Mouse (Mus musculus) heart, postnatal 0 days (tissue): ENCODE results near the gene Bloc1s3. TPM values are rescaled to one million over a fixed set of nuclear protein-coding genes. Genes with fewer than 3 reads are reported as not detected.

Source experiments
- ATAC-seq: fragments of 200-750 bp; cut with Nextera tagmentation; 2 replicates; pipeline ENCODE4 v1.8.0; 2017; ENCODE audit warnings: low read depth, moderate number of reproducible peaks, moderate library complexity; ENCODE audit not compliant: insufficient read depth
- DNase-seq: peaks from one replicate; pipeline ENCODE4 v3.0.0-alpha.2; 2016; ENCODE audit warnings: low spot score
- H3K27ac ChIP-seq: fragments of 300-500 bp; sonication (generic); 2 replicates; pipeline ENCODE4 v1.5.1; 2014; ENCODE audit warnings: low read depth, mild to moderate bottlenecking
- H3K27me3 ChIP-seq: fragments of 300-500 bp; sonication (generic); 2 replicates; pipeline ENCODE4 v1.6.1; 2014; ENCODE audit warnings: low read length, mixed read lengths; ENCODE audit not compliant: control insufficient read depth, insufficient read depth
- H3K36me3 ChIP-seq: fragments of 300-500 bp; sonication (generic); replicated peaks from 2 replicates; pipeline ENCODE4 v1.6.1; 2014; ENCODE audit warnings: low read length, mixed read lengths; ENCODE audit not compliant: control insufficient read depth, insufficient read depth
- H3K4me1 ChIP-seq: fragments of 300-500 bp; sonication (generic); 2 replicates; pipeline ENCODE4 v1.6.1; 2014; ENCODE audit warnings: antibody characterized with exemption; ENCODE audit not compliant: control insufficient read depth, insufficient read depth
- H3K4me2 ChIP-seq: fragments of 300-500 bp; sonication (generic); 2 replicates; pipeline ENCODE4 v1.6.1; 2014; ENCODE audit warnings: low read depth, mild to moderate bottlenecking, low read length, moderate library complexity
- H3K4me3 ChIP-seq: fragments of 300-500 bp; sonication (generic); 2 replicates; pipeline ENCODE4 v1.5.1; 2014; ENCODE audit warnings: low read depth, low read length
- H3K9ac ChIP-seq: fragments of 300-500 bp; sonication (generic); replicated peaks from 2 replicates; pipeline ENCODE4 v1.6.1; 2014; ENCODE audit warnings: low read depth, low read length, mixed read lengths
- H3K9me3 ChIP-seq: fragments of 300-500 bp; sonication (generic); replicated peaks from 2 replicates; pipeline ENCODE4 v1.6.1; 2016; ENCODE audit warnings: low read length; ENCODE audit not compliant: control insufficient read depth
- CTCF ChIP-seq: IDR thresholded peaks from 2 replicates; pipeline ENCODE4 v1.5.1; 2016; ENCODE audit warnings: antibody characterized with exemption, control low read depth, low read depth
- EP300 ChIP-seq: IDR thresholded peaks from 2 replicates; pipeline ENCODE4 v1.6.1; 2016; ENCODE audit warnings: antibody characterized with exemption, low read depth
- WGBS: fragments of 180-500 bp; shearing (Covaris S2); extraction: QIAGEN DNeasy Blood & Tissue Kit; methylation state at CpG from one replicate; pipeline ENCODE4 v1.1.7; 2014; 5-methylcytosine and 5-hydroxymethylcytosine counted together
- polyA plus RNA-seq: library from polyadenylated mRNA; unstranded; fragments of >200 nt; fragmentation: Nextera tagmentation; extraction: Ambion mirVana; gene quantifications from 2 replicates; pipeline ENCODE4 v1.2.1, GENCODE M21; 2015
- total RNA-seq: library from RNA; depleted of rRNA; stranded (reverse); fragments of >200 nt; gene quantifications from 2 replicates; pipeline ENCODE4 v1.2.3, GENCODE M21; 2014; ENCODE audit warnings: low replicate concordance

Gene Bloc1s3
- total and polyA plus RNA-seq, 2 experiments from 2014 or later, result 1.2 to 11.9 TPM

- Histone ChIP-seq H3K27me3 (peaks cover 42% of the 10 kb centered on the region), H3K4me2 (no peak overlapping the region), H3K4me3 (no peak overlapping the region), H3K27ac (no peak overlapping the region), H3K9ac (no peak overlapping the region), H3K36me3 (no peaks in the 10 kb centered on the region), H3K4me1 (no peaks in the 10 kb centered on the region), H3K9me3 (no peaks in the 10 kb centered on the region)
- TF ChIP-seq EP300 (no peak), CTCF (no peak)
- 0 out of 2 replicates have a peak, but pooled peaks have one; percentile 8 for ATAC-seq
- DNase-seq, result no peak
- WGBS, result 46% methylated on average over 5 of the region's 5 CpGs
Measured at GRCm38 (mm10) chr7:19466602-19467145, 41.5 kb downstream of the Bloc1s3 start.

DNA sequence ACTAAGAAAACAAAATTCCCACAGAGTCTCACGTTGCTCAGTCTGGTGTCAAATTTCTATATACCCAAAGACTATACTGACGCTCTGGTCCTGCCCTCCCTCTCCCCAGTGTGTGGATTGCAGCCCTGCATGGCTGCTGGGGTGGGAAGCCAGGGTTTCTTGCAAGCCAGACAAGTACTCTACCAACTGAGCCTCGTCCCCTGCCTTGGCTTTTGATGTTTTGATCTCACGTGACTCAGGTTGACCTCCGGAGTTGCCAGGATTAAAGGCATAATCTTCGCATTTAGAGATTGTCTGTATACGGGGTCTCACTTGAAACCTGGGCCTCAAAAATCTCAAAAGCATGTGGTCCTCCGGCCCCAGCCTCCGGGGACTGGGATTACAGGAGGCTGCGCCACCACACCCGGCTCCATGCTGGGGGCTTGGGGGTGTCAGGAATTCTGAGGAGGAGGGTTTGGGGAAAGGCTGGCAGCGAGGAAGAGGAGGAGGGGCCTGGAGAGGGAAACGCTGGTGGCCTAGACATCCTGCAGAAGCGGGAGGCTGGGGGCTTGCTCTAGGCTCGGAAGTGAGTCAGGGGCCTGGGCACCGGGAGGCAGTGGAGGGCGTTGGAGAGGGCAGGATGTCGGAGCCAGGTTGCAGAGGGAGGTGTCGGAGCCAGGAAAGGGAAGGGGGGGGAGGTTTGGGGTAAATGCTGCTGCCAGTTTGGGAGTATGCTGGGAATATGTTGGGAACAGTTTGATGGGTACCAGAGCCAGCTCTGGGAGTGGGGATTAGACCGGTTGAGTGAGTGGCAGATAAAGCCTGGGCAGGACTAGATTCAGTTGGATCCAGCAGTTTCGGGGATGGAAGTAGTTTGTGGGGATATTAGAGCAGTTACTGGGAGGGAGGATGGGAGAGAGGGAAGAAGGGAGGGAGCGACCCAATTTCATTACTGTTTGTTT lies 43.5 kb downstream of the Bloc1s3 start:
- WGBS, result 20% methylated on average over 22 of the region's 22 CpGs

GRCm38 (mm10) chr7:19462884-19463381 lies 45.2 kb downstream of the Bloc1s3 start, which contains the start of gene Exoc3l2:
Gene Exoc3l2 (plus strand): TSS chr7:19463331.
- TF ChIP-seq CTCF, result no peak
- no peak for TF ChIP-seq EP300

More for the DNA sequence above, 43.5 kb downstream of the Bloc1s3 start:
- peaks cover 25% of the 10 kb centered on the region for H3K27me3 ChIP-seq
- H3K4me1 ChIP-seq, result no peaks in the 10 kb centered on the region
- DNase-seq (no peak), ATAC-seq (peak; percentile 36; the same call in 1 of the 2 replicates)
- no peak for TF ChIP-seq CTCF
- H3K9ac ChIP-seq, result no peak overlapping the region
- no peaks in the 10 kb centered on the region for H3K36me3 ChIP-seq
- no peak overlapping the region for H3K27ac ChIP-seq
- H3K4me2 ChIP-seq, result 0 out of 2 replicates have a peak overlapping the region, but pooled peaks have one; percentile 22
- H3K4me3 ChIP-seq, result no peak overlapping the region
- H3K9me3 ChIP-seq, result no peaks in the 10 kb centered on the region

GRCm38 (mm10) chr7:19462443-19462842 lies 45.7 kb downstream of the Bloc1s3 start:
- ATAC-seq (no peak), DNase-seq (no peak)
- H3K4me3 ChIP-seq, result no peak overlapping the region
- TF ChIP-seq CTCF (no peak), EP300 (no peak)
- no peak overlapping the region for H3K9ac ChIP-seq
- peaks cover 3% of the 10 kb centered on the region for H3K4me1 ChIP-seq
- no peak overlapping the region for H3K4me2 ChIP-seq
- H3K27ac ChIP-seq, result no peak overlapping the region
- H3K9me3 ChIP-seq, result no peaks in the 10 kb centered on the region
- H3K27me3 ChIP-seq, result peaks cover 16% of the 10 kb centered on the region
- no peaks in the 10 kb centered on the region for H3K36me3 ChIP-seq
- 71% methylated on average over 4 of the region's 4 CpGs for WGBS

More at GRCm38 (mm10) chr7:19462884-19463381, 45.2 kb downstream of the Bloc1s3 start, which contains the start of gene Exoc3l2:
- Histone ChIP-seq H3K9me3 (no peaks in the 10 kb centered on the region), H3K27me3 (peaks cover 18% of the 10 kb centered on the region), H3K4me3 (no peak within 1 kb of the TSS), H3K36me3 (no peaks in the 10 kb centered on the region), H3K9ac (no peak within 1 kb of the TSS), H3K27ac (no peak within 1 kb of the TSS), H3K4me2 (0 out of 2 replicates have a peak within 1 kb of the TSS, but pooled peaks have one; percentile 8), H3K4me1 (no peaks in the 10 kb centered on the region)
- ATAC-seq (no peak), DNase-seq (no peak)
- 31% methylated on average over 6 of the region's 6 CpGs for WGBS

DNA sequence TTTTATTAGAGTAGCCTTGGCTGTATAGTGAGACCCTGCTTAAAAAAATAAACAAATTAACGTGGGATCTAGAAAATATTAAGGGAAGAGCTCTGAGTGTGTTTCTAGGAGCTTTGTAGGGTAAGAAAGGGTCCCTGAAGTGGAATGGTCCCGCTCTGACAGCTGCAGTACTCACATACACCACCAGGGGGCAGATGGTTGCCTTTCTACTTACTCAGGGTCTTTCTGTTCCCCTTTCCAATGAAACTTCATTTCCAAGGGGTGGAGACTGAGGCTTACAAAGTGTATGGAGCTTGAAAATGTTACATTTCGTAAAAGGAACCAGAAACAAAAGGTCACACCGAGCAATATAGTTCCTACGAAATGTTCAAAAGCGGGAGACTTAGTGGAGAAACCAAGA lies 46.7 kb downstream of the Bloc1s3 start:
- no peak overlapping the region for H3K4me3 ChIP-seq
- TF ChIP-seq EP300, result no peak
- peak; percentile 83 for TF ChIP-seq CTCF
- peaks cover 10% of the 10 kb centered on the region for H3K4me1 ChIP-seq
- no peak overlapping the region for H3K9ac ChIP-seq
- H3K9me3 ChIP-seq, result no peaks in the 10 kb centered on the region
- H3K27me3 ChIP-seq, result peaks cover 12% of the 10 kb centered on the region
- 13% methylated on average over 6 of the region's 6 CpGs for WGBS
- no peaks in the 10 kb centered on the region for H3K36me3 ChIP-seq
- ATAC-seq (no peak), DNase-seq (peak; percentile 44)
- no peak overlapping the region for H3K4me2 ChIP-seq
- no peak overlapping the region for H3K27ac ChIP-seq
